Mouse (Mus musculus): ENCODE measurements at regions not wholly inside any gene's neighbourhood (a gene's known extent, or its start where the extent isn't known, plus 50 kb on each side); places are given as distances from the start of the nearest gene placed in this dataset.

DNA sequence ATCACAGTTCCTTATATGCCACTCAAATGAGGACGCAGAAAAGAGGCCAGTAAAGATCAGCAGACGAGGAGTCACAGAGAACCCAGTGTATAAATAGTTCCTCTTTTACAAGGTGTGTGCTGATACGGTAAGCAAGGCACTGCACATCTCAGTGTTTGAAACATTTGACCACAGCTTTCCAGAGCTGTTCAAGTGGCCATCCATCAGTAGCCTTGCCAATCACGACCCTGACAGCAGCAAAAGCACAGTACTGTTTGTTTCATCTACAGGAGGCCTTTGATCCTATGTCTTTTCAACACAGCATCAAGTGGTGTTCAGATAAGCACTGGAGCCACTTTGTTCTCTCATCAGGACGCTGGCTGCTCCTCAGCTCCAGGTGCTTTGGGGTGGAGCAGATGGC lies 511.4 kb upstream of the Adarb2 start:
- ATAC-seq (no peak), DNase-seq (no peak)
- no peak for TF ChIP-seq CTCF (IDR thresholded peaks at IDR 0.05; ENCODE audit: low read depth)
- WGBS, result 66% methylated on average over 5 of the region's 5 CpGs
- Histone ChIP-seq H3K4me3 (ENCODE audit: low read depth, low read length) (no peak overlapping the region), H3K9me3 (ENCODE audit: low read length) (no peaks in the 10 kb centered on the region), H3K4me2 (ENCODE audit: low read depth) (no peak overlapping the region), H3K9ac (no peak overlapping the region), H3K27ac (ENCODE audit: low read depth, low read length) (no peak overlapping the region), H3K36me3 (ENCODE audit: insufficient read depth) (no peaks in the 10 kb centered on the region), H3K27me3 (ENCODE audit: insufficient read depth, low read length) (no peaks in the 10 kb centered on the region), H3K4me1 (ENCODE audit: insufficient read depth) (no peaks in the 10 kb centered on the region)

DNA sequence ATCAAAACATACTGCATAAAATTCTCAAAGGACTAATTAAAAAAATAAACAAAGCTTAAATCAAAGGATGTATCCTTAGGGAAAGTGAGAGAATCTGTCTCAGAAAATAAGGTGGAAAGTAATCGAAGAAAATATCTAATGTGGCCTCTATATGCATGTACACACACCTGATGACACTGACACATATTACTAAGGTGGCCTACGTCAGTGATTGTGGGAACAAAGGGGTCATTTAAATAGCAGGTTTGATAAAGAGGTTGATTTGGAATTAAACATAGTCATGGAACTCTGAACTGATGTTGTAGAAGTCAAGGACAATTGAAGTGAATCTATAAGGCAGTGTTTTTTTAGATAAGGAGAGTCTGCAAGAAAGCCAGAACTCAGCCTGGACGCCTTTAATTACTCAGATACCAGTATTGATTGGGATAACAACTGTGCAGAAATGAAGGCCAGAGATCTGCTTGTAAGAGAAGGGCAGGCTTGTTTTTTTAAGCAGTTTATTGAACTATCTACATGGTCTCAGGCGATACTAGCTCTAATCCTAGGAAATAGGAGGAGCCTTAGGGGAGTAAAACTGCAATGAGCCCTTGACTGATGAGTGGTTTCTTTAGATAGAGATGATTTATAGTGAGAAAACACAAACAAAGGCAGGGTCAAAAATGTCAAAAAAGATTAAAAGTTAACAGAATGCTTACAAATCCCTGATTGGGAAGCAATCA lies 504.9 kb upstream of the Adarb2 start:
- no peak overlapping the region for H3K4me2 ChIP-seq (ENCODE audit: low read depth)
- no peak for TF ChIP-seq CTCF (IDR thresholded peaks at IDR 0.05; ENCODE audit: low read depth)
- DNase-seq (no peak), ATAC-seq (no peak)
- no peak overlapping the region for H3K9ac ChIP-seq
- 83% methylated on average over 4 of the region's 4 CpGs for WGBS
- H3K27ac ChIP-seq (ENCODE audit: low read depth, low read length), result no peak overlapping the region
- no peaks in the 10 kb centered on the region for H3K4me1 ChIP-seq (ENCODE audit: insufficient read depth)
- H3K36me3 ChIP-seq (ENCODE audit: insufficient read depth), result no peaks in the 10 kb centered on the region
- H3K27me3 ChIP-seq (ENCODE audit: insufficient read depth, low read length), result no peaks in the 10 kb centered on the region
- H3K9me3 ChIP-seq (ENCODE audit: low read length), result no peaks in the 10 kb centered on the region
- no peak overlapping the region for H3K4me3 ChIP-seq (ENCODE audit: low read depth, low read length)

DNA sequence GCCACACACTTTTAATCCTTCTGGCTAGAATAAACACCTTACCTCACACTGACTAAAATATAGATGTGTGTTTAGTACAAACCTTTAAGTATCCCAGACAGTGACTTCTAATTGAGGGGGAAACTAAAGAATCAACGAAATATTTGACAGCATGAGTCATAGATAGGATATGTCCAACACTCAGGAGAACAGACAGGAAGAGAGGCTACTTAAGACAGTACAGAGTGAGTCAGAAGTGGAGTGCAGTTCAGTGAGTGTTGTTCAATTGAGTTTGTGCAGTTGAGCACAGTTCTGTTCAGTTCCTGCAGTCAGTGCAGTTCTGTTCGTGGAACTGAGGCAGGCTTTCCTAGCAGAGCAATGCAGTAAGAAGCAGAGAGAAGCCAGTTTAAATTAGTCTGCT lies 481.1 kb upstream of the Adarb2 start:
- ATAC-seq (no peak), DNase-seq (no peak)
- H3K4me3 ChIP-seq (ENCODE audit: low read depth, low read length), result no peak overlapping the region
- H3K4me1 ChIP-seq (ENCODE audit: insufficient read depth), result no peaks in the 10 kb centered on the region
- no peak overlapping the region for H3K27ac ChIP-seq (ENCODE audit: low read depth, low read length)
- no peaks in the 10 kb centered on the region for H3K9me3 ChIP-seq (ENCODE audit: low read length)
- no peak for TF ChIP-seq CTCF (IDR thresholded peaks at IDR 0.05; ENCODE audit: low read depth)
- no peak overlapping the region for H3K9ac ChIP-seq
- no peaks in the 10 kb centered on the region for H3K27me3 ChIP-seq (ENCODE audit: insufficient read depth, low read length)
- no peaks in the 10 kb centered on the region for H3K36me3 ChIP-seq (ENCODE audit: insufficient read depth)
- no peak overlapping the region for H3K4me2 ChIP-seq (ENCODE audit: low read depth)
- 69% methylated on average over 2 of the region's 2 CpGs for WGBS

DNA sequence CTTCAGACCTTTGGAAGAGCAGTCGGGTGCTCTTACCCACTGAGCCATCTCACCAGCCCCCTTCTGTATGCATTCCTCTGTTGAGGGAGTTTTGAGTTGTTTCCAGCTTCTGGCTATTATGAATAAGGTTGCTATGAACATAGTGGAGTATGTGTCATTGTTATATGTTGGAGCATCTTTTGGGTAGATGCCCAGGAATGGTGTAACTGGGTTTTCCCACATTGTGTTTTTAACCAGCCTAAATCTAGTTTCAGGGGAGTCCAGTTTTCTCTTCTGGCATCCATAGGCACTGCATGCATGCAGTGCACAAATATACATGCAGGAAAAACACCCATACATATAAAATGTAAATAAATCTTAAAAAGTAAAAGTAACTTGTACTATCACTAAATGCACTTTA lies 453.0 kb upstream of the Adarb2 start:
- no peak for TF ChIP-seq CTCF (IDR thresholded peaks at IDR 0.05; ENCODE audit: low read depth)
- no peak overlapping the region for H3K4me2 ChIP-seq (ENCODE audit: low read depth)
- WGBS, result 85% methylated on average over 1 of the region's 1 CpGs
- no peak overlapping the region for H3K9ac ChIP-seq
- H3K27me3 ChIP-seq (ENCODE audit: insufficient read depth, low read length), result no peaks in the 10 kb centered on the region
- ATAC-seq (no peak), DNase-seq (no peak)
- H3K9me3 ChIP-seq (ENCODE audit: low read length), result no peaks in the 10 kb centered on the region
- no peaks in the 10 kb centered on the region for H3K4me1 ChIP-seq (ENCODE audit: insufficient read depth)
- H3K27ac ChIP-seq (ENCODE audit: low read depth, low read length), result no peak overlapping the region
- no peak overlapping the region for H3K4me3 ChIP-seq (ENCODE audit: low read depth, low read length)
- H3K36me3 ChIP-seq (ENCODE audit: insufficient read depth), result no peaks in the 10 kb centered on the region

- Histone ChIP-seq H3K27ac (ENCODE audit: low read depth, low read length) (no peak overlapping the region), H3K9ac (no peak overlapping the region), H3K4me1 (ENCODE audit: insufficient read depth) (no peaks in the 10 kb centered on the region), H3K4me2 (ENCODE audit: low read depth) (no peak overlapping the region), H3K9me3 (ENCODE audit: low read length) (no peaks in the 10 kb centered on the region), H3K36me3 (ENCODE audit: insufficient read depth) (no peaks in the 10 kb centered on the region), H3K27me3 (ENCODE audit: insufficient read depth, low read length) (no peaks in the 10 kb centered on the region), H3K4me3 (ENCODE audit: low read depth, low read length) (no peak overlapping the region)
- WGBS, result 55% methylated on average over 3 of the region's 3 CpGs
- peak; percentile 39 for DNase-seq
- TF ChIP-seq CTCF (IDR thresholded peaks at IDR 0.05; ENCODE audit: low read depth), result no peak
- peak; percentile 51; the same call in 1 of the 2 replicates for ATAC-seq
These were observed 417.4 kb upstream of the Adarb2 start for GRCm38 (mm10) chr13:7785252-7785651.

DNA sequence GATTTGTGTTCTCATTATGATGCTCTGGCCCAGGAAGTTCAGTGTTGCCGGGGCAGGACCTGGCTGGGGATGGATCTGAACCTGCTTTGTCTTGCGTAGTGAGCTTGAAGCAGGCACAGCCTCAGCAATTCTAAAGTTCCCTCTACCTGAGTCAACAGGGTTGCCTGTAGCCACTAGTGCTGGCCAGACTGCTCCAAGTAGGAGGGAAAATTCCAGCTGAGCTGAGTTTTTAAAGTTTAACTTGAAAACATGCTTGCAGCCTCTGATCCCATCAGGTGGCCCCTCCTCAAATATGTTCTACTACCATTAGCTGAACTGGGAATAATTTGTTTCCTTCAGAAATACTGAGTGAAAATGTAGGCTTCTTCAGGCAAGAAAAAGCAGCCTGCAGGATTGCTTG lies 412.6 kb upstream of the Adarb2 start:
- Histone ChIP-seq H3K27me3 (ENCODE audit: insufficient read depth, low read length) (no peaks in the 10 kb centered on the region), H3K27ac (ENCODE audit: low read depth, low read length) (no peak overlapping the region), H3K4me2 (ENCODE audit: low read depth) (no peak overlapping the region), H3K9ac (no peak overlapping the region), H3K9me3 (ENCODE audit: low read length) (no peaks in the 10 kb centered on the region), H3K36me3 (ENCODE audit: insufficient read depth) (no peaks in the 10 kb centered on the region), H3K4me3 (ENCODE audit: low read depth, low read length) (no peak overlapping the region), H3K4me1 (ENCODE audit: insufficient read depth) (no peaks in the 10 kb centered on the region)
- WGBS, result 84% methylated on average over 2 of the region's 2 CpGs
- ATAC-seq, result no peak
- no peak for DNase-seq
- no peak for TF ChIP-seq CTCF (IDR thresholded peaks at IDR 0.05; ENCODE audit: low read depth)

All from forebrain, postnatal 0 days (tissue).